Mouse (Mus musculus) cerebellum, adult 2 months (tissue): ENCODE measurements around the gene Tfb1m.

ENCODE experiments used
- CTCF ChIP-seq: fragments of 200-500 bp; IDR thresholded peaks from 2 replicates; pipeline ENCODE4 v1.5.1; 2011; ENCODE audit warnings: low read depth, mild to moderate bottlenecking, control low read depth, low read length, moderate library complexity, borderline replicate concordance; ENCODE audit not compliant: insufficient read depth
- POLR2A ChIP-seq: fragments of 200-500 bp; IDR thresholded peaks from 2 replicates; pipeline ENCODE4 v1.6.1; 2011; ENCODE audit warnings: low read length, control low read depth, borderline replicate concordance; ENCODE audit not compliant: insufficient read depth

GRCm38 (mm10) chr17:3562405-3562804 is 4.8 kb upstream of the Tfb1m start:
- TF ChIP-seq POLR2A (no peak), CTCF (no peak)
